Mouse (Mus musculus) intestine, embryonic 16.5 days (tissue): ENCODE measurements at regions not wholly inside any gene's neighbourhood (a gene's known extent, or its start where the extent isn't known, plus 50 kb on each side); places are given as distances from the start of the nearest gene placed in this dataset.
"Not testable (repeated sequence)": the region's sequence is repeated elsewhere in the genome, so short reads cannot be mapped to it uniquely, and the experiment has no call there.

ENCODE experiments used
- ATAC-seq: fragments of 200-750 bp; cut with Nextera tagmentation; 2 replicates; pipeline ENCODE4 v1.8.0; 2017; ENCODE audit warnings: moderate TSS enrichment, moderate library complexity
- H3K27ac ChIP-seq: fragments of 300-500 bp; sonication (generic); 2 replicates; pipeline ENCODE4 v1.5.1; 2014; ENCODE audit warnings: mild to moderate bottlenecking, low read length
- H3K27me3 ChIP-seq: fragments of 300-500 bp; sonication (generic); replicated peaks from 2 replicates; pipeline ENCODE4 v1.6.1; 2014; ENCODE audit warnings: low read length, control low read depth, mixed read lengths; ENCODE audit not compliant: control insufficient read depth, insufficient read depth
- H3K36me3 ChIP-seq: fragments of 300-500 bp; sonication (generic); 2 replicates; pipeline ENCODE4 v1.6.1; 2014; ENCODE audit warnings: low read length, control low read depth; ENCODE audit not compliant: control insufficient read depth, insufficient read depth
- H3K4me1 ChIP-seq: fragments of 300-500 bp; sonication (generic); 2 replicates; pipeline ENCODE4 v1.6.1; 2014; ENCODE audit warnings: low read length, control low read depth, mixed read lengths; ENCODE audit not compliant: control insufficient read depth, insufficient read depth
- H3K4me2 ChIP-seq: fragments of 300-500 bp; sonication (generic); 2 replicates; pipeline ENCODE4 v1.6.1; 2014; ENCODE audit warnings: low read depth, low read length, control low read depth
- H3K4me3 ChIP-seq: fragments of 300-500 bp; sonication (generic); 2 replicates; pipeline ENCODE4 v1.5.1; 2014; ENCODE audit warnings: mild to moderate bottlenecking, low read length
- H3K9ac ChIP-seq: fragments of 300-500 bp; sonication (generic); 2 replicates; pipeline ENCODE4 v1.6.1; 2014; ENCODE audit warnings: low read depth, low read length
- H3K9me3 ChIP-seq: fragments of 300-500 bp; sonication (generic); 2 replicates; pipeline ENCODE4 v1.6.1; 2016; ENCODE audit warnings: low read length, control low read depth; ENCODE audit not compliant: control insufficient read depth
- WGBS: fragments of 180-500 bp; shearing (Covaris S2); extraction: QIAGEN DNeasy Blood & Tissue Kit; methylation state at CpG from one replicate; pipeline ENCODE4 v1.1.7; 2014; 5-methylcytosine and 5-hydroxymethylcytosine counted together

DNA sequence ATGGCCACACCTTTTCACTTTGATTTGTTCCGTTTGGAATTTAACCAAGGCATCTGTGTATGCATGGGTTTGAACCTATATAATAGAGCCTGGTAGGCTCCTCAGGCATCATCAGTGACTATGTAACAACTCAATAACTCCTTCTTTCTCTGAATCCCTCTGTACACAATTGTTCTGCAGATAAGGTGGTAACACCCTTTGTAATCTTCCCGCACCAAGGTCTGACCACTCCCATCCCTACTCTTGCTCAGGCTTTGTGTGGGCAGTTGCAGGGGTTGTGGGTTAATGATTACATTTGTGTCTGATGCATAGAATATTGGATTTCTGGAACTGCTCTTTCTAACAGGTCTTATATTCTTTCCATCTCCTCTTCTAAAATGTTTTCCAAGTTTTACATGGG lies 596.9 kb downstream of the Anxa1 start:
- Histone ChIP-seq H3K27ac (no peak overlapping the region), H3K9me3 (no peaks in the 10 kb centered on the region), H3K27me3 (no peaks in the 10 kb centered on the region), H3K9ac (no peak overlapping the region), H3K4me1 (no peaks in the 10 kb centered on the region), H3K4me3 (no peak overlapping the region), H3K4me2 (no peak overlapping the region), H3K36me3 (no peaks in the 10 kb centered on the region)
- ATAC-seq = peak; percentile 100
- 45% methylated on average over 2 of the region's 2 CpGs for WGBS

DNA sequence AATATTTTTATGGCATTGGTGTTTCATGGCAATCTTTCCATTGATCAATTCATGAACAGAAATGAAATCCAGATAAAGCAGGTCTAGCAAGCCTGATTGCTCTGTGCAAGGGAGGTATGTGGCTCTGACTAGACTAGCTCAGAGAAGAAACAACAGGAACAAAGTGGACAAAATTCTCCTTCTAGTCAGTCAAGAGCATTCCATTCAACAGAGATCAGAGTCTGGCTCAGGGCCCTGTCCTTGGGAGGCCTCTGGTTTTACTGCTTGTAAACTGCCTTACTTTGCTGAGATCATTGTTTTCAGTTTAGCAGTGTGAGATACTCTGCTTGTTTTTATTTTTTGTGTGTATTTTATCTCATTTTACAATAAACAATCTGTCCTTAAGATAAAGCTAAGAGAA lies 607.2 kb downstream of the Anxa1 start:
- Histone ChIP-seq H3K36me3 (no peaks in the 10 kb centered on the region), H3K4me1 (no peaks in the 10 kb centered on the region)
- ATAC-seq = peak; percentile 70

DNA sequence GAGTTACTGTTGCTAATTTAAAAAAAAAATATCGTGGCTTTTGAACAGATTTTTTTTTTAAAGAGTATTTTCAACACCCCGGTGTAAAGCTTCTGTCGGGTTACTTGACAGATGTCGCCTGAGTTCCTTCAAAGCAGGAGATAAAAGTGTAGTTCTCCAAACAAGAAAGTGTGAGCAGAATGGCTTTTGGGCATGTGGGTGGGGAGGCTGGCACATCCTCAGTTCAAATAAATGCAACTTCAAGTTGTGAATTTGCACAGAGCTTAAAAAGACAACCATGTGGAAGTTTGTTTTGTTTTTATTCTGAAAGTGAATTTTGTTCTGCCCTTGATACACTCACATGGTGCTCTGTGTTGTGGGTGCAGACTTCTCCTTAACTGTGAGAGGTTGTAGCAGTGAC lies 612.9 kb downstream of the Anxa1 start:
- WGBS = 41% methylated on average over 4 of the region's 4 CpGs
- Histone ChIP-seq H3K36me3 (no peaks in the 10 kb centered on the region), H3K27ac (no peak overlapping the region), H3K4me1 (no peaks in the 10 kb centered on the region), H3K27me3 (no peaks in the 10 kb centered on the region), H3K9ac (no peak overlapping the region), H3K4me3 (no peak overlapping the region), H3K9me3 (no peaks in the 10 kb centered on the region), H3K4me2 (no peak overlapping the region)
- no peak for ATAC-seq

More for the DNA sequence above, 607.2 kb downstream of the Anxa1 start:
- Histone ChIP-seq H3K9ac (no peak overlapping the region), H3K4me3 (no peak overlapping the region), H3K27ac (no peak overlapping the region), H3K4me2 (no peak overlapping the region), H3K9me3 (no peaks in the 10 kb centered on the region), H3K27me3 (no peaks in the 10 kb centered on the region)

DNA sequence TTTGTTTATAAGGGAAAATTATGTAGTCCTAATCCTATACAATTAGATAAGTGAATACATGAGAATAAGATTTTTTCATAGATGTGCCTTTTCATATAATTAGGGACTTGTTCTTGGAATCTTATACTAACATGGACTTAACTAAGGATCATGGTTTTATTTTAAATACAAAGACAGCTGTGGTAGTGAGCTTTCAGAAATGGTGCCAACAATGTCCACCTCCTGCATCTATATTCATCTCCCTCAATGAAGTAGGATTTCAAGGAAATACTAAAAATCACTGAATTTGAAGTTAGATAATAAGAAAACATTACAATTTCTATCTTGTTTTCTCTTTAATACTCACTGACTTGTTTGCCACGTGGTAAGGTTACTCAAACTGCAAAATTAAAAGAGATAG lies 619.8 kb downstream of the Anxa1 start:
- Histone ChIP-seq H3K9me3 (no peaks in the 10 kb centered on the region), H3K4me3 (no peak overlapping the region), H3K4me2 (no peak overlapping the region), H3K27me3 (no peaks in the 10 kb centered on the region), H3K36me3 (no peaks in the 10 kb centered on the region), H3K4me1 (no peaks in the 10 kb centered on the region), H3K9ac (no peak overlapping the region), H3K27ac (no peak overlapping the region)
- no peak for ATAC-seq
- 45% methylated on average over 1 of the region's 1 CpGs for WGBS

DNA sequence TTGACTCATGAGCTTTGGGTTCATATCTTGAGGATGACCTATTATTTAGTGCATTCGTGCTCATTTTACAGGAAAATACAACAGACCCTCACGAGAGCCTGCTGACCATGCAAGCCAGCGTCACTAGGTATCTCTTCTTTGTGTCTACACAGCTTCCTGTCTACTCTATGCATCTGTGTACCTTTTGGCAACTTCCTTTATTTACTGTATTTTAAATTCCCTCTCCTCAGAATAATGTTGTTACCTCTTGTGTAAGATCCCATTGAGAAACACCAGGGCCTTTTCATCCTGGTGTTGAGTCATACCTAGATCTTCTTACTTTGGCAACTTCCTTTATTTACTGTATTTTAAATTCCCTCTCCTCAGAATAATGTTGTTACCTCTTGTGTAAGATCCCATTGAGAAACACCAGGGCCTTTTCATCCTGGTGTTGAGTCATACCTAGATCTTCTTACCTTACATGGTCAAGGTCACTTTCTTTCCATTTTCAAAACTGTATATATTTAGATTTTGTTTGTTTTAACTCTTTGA lies 639.1 kb upstream of the Rorb start:
- not testable (repeated sequence) for H3K27me3 ChIP-seq, H3K27ac ChIP-seq, H3K4me3 ChIP-seq, H3K36me3 ChIP-seq, H3K9me3 ChIP-seq, H3K4me2 ChIP-seq, H3K4me1 ChIP-seq, H3K9ac ChIP-seq, ATAC-seq
- 89% methylated on average over 3 of the region's 3 CpGs for WGBS

DNA sequence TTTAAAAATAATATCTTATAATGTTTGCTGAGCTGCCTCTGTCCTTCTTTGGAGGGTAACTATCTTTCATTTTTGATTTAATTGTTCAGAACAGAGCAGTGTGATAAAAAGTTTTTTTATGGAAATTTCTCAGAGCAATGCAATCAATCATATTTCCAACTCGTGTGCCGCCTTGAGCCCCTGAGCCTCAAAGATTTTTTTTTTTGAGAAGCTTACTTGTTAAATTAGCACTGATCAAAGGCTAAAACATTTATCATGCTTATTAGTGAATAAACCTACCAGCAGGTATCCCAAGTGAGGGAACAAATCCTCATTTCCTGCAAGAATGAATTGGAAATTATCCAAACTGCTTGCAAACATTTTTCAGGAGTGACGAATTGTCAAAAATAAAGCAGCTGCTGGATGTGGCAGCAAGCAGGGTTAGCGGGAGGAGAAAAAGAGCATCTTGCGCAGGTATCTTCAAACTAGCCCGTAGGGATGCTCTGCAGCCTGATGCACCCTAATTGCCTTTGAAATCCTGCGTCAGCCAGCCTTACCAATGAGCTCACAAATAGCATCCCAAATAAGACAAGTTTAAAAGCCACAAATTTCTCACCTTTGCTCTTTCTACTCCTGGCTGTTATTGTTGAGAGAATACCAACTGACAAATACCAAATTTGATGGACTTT lies 637.0 kb upstream of the Rorb start:
- 64% methylated on average over 7 of the region's 7 CpGs for WGBS
- ATAC-seq = no peak

DNA sequence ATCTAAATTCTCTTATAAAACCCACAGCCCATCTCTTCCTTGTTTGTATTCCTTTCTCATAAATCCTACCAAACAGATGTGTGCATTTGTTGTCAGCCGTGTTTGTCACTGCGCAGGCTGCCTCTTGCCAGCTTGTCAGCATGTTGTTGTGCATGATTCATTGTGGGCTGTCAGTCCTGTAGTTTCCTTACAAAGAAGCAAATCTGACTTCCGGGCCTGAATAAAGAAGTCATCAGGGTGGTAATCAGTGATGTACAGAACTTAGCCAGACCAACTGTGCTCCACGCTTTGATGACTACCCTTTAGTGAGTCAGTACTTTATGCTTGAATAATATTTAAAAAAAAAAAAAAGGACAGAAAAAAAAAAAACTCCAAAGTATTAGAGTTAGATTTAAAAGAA lies 608.9 kb upstream of the Rorb start:
- no peaks in the 10 kb centered on the region for H3K27me3 ChIP-seq
- H3K36me3 ChIP-seq = no peaks in the 10 kb centered on the region
- H3K9me3 ChIP-seq = no peaks in the 10 kb centered on the region
- 76% methylated on average over 4 of the region's 4 CpGs for WGBS
- H3K9ac ChIP-seq = no peak overlapping the region
- H3K27ac ChIP-seq = no peak overlapping the region
- no peak overlapping the region for H3K4me3 ChIP-seq
- no peak overlapping the region for H3K4me2 ChIP-seq
- H3K4me1 ChIP-seq = no peaks in the 10 kb centered on the region
- no peak for ATAC-seq

More for the DNA sequence above, 637.0 kb upstream of the Rorb start:
- Histone ChIP-seq H3K27me3 (no peaks in the 10 kb centered on the region), H3K9ac (no peak overlapping the region), H3K4me3 (no peak overlapping the region), H3K4me1 (no peaks in the 10 kb centered on the region), H3K27ac (no peak overlapping the region), H3K4me2 (no peak overlapping the region), H3K9me3 (no peaks in the 10 kb centered on the region), H3K36me3 (no peaks in the 10 kb centered on the region)
